Mouse (Mus musculus): ENCODE data around the gene Togaram1.

Togaram1 gene

DNA sequence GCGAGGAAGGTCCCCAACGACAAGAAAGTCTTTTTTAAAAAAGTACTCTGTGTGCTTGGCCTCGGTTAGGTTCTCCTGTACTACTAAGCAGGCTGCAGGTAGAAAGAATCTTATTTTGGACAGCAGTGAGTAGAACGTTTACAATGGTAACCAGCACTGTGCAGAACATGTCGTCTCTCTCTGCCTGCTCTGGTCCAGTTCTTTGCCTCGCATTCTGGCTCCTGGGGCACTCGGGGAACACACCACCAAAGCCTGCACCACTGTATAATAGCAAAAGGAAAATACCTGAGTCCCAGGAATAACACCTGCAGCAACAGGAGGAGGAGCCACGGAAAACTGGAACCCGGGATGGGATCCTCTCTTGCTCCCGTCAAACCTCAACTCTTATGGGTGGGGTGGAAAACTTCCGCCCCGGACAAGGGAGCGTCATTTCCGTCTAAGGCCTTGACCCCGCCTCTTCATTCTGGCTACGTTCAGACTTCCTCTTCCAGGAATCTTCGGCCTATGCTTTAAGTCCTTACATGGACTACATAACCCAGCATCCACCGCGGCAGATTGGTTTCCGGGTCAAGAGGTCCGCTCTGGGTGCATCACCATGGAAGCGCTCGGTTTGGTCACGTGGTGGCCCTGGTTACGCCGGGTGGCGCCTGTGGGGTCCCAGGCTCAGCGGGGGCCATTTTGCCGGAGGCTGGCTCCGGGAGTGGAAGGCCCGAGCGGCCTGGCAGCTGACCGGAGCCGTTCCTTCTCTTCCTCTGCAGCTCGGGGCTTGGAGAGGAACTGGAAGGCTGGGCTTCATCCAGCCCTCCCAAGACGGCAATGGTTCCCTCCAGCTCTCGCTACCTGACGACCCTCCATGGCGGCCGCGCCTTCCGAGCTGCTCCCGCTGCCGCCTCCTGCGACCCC is at the start of gene Togaram1, which contains the start of gene Klhl28:
Gene Togaram1, plus strand, starts transcription at position 681 of the 903 bp plus-strand sequence.
Gene Klhl28, minus strand, starts transcription at position 411 of the 903 bp plus-strand sequence.
- DNase-seq (ENCODE audit: low read depth, low spot score) = peak; percentile 97

- no peak for DNase-seq (ENCODE audit: low read depth, low spot score)
Measured at GRCm38 (mm10) chr12:64916735-64917134, 48.9 kb upstream of the Togaram1 start.

- peak; percentile 95 for DNase-seq (ENCODE audit: low read depth, low spot score)
Measured at GRCm38 (mm10) chr12:64917578-64918471, 47.8 kb upstream of the Togaram1 start, which contains the start of gene Gm527. Gene Gm527 (plus strand): TSS chr12:64917906.

- DNase-seq (ENCODE audit: low read depth, low spot score) = no peak
Measured at GRCm38 (mm10) chr12:64937493-64937892, 28.1 kb upstream of the Togaram1 start.

- DNase-seq (ENCODE audit: low read depth, low spot score) = no peak
Measured at GRCm38 (mm10) chr12:64964560-64964959, 1.0 kb upstream of the Togaram1 start.

- DNase-seq (ENCODE audit: low read depth, low spot score) = no peak
Measured at GRCm38 (mm10) chr12:64966101-64966631, 562 bp downstream of the Togaram1 start.

- no peak for DNase-seq (ENCODE audit: low read depth, low spot score)
Measured at GRCm38 (mm10) chr12:64966652-64967435, 1.2 kb downstream of the Togaram1 start.

DNA sequence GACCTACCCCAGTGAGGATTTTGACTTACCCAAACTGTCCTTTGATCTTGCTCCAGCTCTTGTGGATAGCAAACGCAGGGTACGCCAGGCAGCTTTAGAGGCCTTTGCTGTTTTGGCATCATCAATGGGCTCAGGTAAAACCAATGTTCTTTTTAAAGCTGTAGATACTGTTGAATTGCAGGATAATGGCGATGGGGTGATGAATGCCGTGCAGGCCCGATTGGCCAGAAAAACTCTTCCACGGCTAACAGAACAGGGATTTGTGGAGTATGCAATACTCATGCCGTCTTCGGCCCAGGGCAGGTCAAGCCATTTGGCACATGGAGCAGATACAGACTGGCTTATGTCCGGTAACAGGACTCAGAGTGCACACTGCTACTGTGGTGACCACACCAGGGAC is 1.9 kb downstream of the Togaram1 start:
- no peak for DNase-seq (ENCODE audit: low read depth, low spot score)

DNA sequence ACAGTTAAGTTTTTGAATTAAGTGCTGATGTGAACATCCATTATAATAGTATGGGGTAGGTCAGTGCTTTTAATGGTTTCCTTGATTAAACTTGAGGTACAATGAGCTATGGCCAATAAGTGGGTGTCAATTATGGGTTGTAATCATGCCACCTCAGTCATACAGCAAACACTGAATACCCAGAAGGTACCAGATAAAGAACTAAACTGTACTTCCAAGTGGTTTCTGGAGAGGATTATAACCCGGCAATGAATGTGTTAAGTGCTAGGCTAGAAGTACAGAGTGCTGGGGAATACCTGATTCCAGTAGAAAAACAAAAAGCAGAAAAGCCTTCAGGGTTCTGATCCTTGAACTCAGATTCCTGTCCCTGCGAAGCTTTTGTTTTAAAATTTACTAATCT is 2.5 kb downstream of the Togaram1 start:
- no peak for DNase-seq (ENCODE audit: low read depth, low spot score)

DNA sequence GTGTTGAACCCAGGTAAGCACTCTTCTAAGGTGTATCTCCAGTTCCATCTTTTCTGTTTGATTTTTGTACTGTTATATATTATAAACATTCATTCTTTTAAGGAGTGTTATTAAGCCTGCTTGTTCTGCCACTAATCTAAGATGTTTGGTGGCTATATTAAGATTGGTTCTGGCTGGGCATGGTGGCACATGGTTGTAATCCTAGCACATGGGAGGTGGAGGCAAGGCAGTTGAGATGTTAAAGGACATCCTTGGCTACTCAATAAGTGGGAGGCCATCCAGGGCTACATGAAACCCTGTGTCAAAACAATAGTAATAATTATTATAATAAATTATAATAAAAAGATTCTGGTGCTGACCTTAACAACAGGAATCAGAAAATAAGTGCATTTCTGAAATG is 5.8 kb downstream of the Togaram1 start:
- no peak for DNase-seq (ENCODE audit: low read depth, low spot score)

GRCm38 (mm10) chr12:64972063-64972462 is 6.5 kb downstream of the Togaram1 start:
- DNase-seq (ENCODE audit: low read depth, low spot score) = no peak

DNA sequence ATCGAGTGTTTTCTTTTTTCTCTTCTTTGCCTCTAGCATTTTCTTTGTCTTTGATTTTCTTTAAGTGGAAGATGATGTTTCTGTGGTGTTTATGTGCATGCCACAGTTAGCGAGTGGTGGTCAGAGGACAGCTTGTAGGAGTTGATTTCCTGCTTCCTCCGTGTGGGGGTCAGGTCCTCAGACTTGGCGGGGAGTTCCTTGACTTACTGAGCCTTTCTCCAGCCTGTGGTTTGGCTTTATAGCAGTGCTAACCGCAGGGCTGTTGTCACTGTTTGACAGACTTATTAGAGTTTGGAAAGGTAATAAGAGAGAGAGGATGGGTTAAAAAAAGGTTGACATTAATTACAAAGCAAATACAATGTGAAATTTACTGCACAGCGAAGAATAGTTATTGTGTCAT is 10.0 kb downstream of the Togaram1 start:
- DNase-seq (ENCODE audit: low read depth, low spot score) = no peak

DNA sequence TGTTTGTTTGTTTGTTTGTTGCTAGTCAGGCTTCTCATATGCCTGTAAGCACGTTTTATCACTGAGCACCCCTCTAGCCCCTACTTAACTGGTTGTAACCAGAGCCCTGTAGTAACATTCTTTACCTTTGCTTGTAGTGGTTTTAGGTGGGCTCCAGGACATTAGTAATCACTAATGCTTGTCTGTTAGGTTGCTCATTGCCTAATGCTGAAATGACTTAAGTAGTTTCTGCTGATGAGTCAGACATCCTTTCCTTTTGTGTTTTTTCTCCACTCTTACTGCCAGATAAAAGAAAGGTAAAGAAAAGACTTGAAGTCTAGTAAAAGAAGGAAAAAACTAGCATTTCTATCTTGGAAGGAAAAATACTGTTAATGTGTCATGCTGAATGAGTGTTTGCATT is 10.6 kb downstream of the Togaram1 start:
- no peak for DNase-seq (ENCODE audit: low read depth, low spot score)

DNA sequence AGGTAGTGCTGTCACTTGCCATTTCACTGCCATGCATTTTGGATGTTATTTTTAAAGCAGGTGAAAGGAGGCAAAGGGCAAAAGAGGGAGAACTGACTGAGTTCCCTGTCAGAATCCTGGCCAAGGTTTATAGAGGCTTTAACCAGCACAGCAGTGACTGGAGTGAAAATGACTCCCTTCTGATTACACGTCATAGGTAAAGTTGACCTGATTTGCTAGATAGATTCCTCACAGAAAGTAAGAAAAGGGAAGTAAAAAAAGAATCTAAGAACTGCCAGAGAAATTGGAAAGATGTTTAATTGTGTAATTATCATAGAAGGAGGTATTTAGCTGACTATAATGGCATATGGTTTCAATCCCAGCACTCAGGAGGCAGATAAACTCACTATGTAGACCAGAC is 11.9 kb downstream of the Togaram1 start:
- no peak for DNase-seq (ENCODE audit: low read depth, low spot score)

DNA sequence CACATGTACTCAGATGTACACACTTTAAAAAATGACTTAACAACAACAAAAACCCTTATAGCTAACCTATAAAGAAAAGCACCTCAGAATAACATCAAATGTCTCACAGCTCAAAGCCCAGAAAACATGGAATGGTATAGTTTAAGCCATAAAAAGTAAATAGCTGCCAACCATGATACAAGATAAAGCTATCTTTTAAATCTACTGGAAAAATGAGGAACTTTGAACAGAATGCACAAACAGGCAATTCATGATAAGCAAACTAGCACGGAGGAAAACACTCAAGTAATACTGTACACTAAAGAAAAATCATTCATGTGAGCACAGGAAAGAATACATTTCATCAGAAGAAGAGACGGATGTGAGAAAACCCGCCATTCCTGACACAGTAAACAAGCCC is 42.1 kb downstream of the Togaram1 start:
- no peak for DNase-seq (ENCODE audit: low read depth, low spot score)

DNA sequence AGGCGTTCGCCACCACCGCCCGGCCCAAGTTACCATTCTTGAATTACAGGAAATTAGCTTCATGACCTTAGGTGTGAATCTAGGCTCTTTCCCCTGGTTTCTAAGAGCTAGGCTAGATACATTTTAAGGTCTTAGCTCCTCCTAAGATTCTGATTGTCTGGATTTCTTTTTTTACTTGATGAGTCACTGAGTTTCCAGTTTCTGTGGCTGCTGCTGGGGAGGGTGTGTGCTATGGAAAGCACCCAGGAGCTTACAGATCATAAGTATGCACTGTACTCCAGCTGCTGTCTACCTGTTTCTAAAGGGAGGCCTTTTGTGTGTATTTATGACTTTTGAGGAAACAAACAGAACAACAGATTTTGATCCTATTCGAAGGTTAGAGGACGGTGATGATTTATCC is 57.2 kb downstream of the Togaram1 start:
- DNase-seq (ENCODE audit: low read depth, low spot score) = no peak

GRCm38 (mm10) chr12:65035839-65036189 is 70.2 kb downstream of the Togaram1 start:
- no peak for DNase-seq (ENCODE audit: low read depth, low spot score)

DNA sequence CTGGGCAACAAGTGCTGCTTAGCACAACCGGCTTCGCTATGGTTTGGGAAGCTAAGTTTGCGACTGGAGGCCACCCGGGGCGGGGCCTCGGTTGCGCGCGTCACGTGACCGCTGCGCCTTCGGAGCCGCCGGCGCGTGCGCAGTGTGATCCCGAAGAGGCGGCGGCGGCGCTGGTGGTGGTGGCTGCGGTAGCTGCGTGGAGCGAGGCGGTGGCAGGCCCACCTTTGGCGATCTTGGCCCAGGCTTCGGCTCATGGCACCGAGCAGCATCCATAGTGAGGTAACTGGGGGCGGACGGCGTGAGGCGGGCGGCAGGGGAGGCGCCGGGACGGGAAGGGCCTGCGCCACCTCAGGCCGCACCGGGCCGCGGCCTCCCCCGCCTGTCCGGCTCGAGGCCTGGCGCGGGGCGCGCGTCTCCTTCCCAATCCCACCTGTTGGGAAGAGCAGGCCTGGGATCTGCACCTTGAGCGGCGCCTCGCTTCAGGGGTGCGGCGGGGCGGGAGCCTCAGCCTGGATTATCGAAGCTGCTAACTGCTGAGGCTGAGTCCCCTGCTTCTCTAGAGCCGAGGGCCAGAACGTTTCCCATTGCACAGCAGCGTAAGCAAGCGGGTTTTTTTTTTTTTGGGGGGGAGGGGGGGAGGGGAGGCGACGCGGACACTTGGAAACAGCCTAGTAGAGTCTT is 70.7 kb downstream of the Togaram1 start, which contains the start of gene Prpf39:
Gene Prpf39, plus strand, starts transcription at position 144 of the 681 bp plus-strand sequence.
- peak; percentile 87 for DNase-seq (ENCODE audit: low read depth, low spot score)

DNA sequence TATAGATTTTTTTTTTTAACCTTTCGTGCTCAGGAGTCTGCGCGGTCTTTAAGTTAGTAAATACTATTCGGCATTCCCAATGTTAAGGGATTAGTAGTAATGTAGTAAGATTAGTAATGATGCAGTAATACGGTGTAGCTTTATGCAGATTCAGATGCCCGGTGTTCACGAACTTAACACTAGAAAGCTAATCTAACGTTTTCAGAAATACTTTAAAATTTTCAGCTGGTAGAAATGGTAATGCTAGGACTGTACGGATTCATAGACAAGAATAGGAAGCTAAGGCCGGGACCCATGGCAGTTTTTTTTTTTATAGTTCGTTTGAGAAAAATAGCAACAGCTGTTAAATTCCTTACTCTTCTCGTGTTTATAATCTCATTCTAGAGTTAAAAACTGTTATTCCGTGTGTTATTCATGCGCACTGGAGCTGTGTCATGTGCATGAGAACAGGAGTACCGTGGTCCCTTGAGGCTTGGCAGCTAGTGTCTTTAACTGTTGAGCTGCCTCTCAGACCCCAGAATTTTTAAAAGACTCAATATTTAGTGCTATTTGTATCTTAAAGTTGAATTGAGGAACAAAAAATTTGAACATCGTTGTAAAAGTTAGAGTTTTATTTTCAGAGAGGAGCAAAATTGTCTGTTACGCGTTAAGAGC is 71.4 kb downstream of the Togaram1 start:
- DNase-seq (ENCODE audit: low read depth, low spot score) = peak; percentile 3

DNA sequence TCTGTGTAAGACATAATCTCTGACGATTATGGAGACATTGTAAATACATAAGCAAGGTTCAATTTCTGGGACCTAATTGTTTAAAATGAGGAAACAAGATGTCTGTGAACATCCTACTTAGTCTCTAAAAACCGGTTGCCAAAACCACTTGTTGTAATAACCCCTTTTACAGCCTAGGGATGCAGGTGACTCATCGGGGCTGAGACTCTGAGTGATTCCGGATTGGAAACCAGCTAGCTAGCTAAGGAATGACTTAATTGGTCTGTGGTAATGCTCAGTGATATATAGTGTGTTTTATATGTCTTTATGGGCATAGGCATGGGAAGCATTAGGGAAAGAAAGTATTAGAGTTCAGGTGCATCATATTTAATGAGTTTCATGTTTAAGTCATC is 71.9 kb downstream of the Togaram1 start:
- DNase-seq (ENCODE audit: low read depth, low spot score) = no peak
